Mouse (Mus musculus): ENCODE data around the gene Hdhd5. TPM values are rescaled to one million over a fixed set of nuclear protein-coding genes. Genes with fewer than 3 reads are reported as not detected.

Hdhd5 gene
- polyA plus RNA-seq, 1 experiment from 2014 or later: 10.9 TPM

DNA sequence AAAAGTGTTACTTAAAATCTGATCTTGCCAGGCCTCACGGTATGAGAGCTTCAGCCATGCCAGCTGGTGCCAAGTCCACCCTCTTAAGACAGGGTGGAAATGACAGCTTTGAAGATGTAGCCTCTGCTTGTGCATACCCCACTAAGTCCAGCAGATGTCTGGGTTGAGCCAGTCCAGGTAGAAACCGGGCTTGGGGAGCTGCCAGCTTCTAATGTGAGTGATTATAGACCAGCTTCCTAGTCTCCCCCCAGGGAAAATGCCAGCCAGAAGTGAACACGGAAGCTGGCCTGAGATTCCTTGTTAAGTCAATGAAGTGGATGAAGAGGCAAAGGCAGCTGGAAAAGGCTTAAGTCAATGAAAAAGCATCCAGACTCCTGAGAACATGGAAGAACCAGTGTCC lies 34.6 kb downstream of the Hdhd5 start:
- Histone ChIP-seq H3K4me3 (replicated peaks; ENCODE audit: low read depth, low read length) (no peak overlapping the region), H3K9ac (replicated peaks; ENCODE audit: low read length) (no peak overlapping the region), H3K4me2 (ENCODE audit: low read length) (no peak overlapping the region), H3K36me3 (ENCODE audit: control insufficient read depth, insufficient read depth, low read length) (no peaks in the 10 kb centered on the region), H3K27me3 (ENCODE audit: control insufficient read depth, insufficient read depth, low read length) (no peaks in the 10 kb centered on the region), H3K27ac (replicated peaks; ENCODE audit: low read depth, low read length) (no peak overlapping the region), H3K4me1 (ENCODE audit: control insufficient read depth, insufficient read depth, low read length) (peaks cover 13% of the 10 kb centered on the region), H3K9me3 (ENCODE audit: control insufficient read depth, low read length) (no peaks in the 10 kb centered on the region)
- ATAC-seq (ENCODE audit: low FRiP score, low TSS enrichment) (no peak), DNase-seq (no peak)
- 53% methylated on average over 3 of the region's 3 CpGs for WGBS

DNA sequence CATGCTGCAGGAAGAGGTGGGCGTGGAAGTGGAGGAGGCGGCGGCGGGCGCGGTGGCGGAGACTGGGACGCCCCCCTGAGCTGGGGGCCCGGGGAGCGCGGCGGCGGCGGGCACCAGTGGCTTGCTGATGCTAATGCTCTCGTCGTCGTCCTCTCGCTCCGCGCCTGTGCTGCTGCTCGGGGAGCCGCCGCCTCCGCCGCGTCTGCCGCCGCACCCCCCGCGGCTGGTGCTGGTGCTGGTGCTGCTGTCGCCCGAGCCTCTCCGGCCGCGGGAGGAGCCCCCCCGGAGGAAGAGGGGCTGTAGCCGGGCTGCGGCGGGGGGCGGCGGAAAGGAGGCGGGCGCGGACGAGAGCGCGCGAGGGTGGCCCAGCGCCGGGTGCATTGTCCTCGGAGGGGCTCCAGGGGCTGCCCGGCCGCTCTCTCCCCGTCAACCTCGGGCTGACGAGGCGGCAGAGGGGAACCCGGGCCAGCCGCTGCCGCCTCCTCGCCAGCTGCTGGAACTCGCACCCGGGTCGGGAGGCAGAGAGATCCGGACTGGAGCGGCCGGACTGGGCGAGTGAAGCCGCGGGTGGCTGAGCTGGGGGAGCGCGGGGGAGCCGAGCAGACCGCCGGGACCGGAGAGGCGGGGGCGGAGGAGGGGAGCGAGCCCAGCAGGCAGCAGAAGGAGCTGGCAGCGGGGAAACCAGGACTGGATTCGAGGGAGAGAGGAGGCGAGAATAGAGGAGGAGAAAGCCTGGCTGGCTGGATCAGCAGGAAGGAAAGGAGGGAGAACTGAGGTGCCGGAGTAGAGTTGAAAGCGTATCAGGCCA lies 37.5 kb downstream of the Hdhd5 start, which contains the start of gene Tmem121b:
TSS of gene Tmem121b (minus strand) at position 434 of the 808 bp plus-strand sequence.
- no peaks in the 10 kb centered on the region for H3K9me3 ChIP-seq (ENCODE audit: control insufficient read depth, low read length)
- peak; percentile 93 for DNase-seq
- H3K4me1 ChIP-seq (ENCODE audit: control insufficient read depth, insufficient read depth, low read length): peaks cover 35% of the 10 kb centered on the region
- no peaks in the 10 kb centered on the region for H3K36me3 ChIP-seq (ENCODE audit: control insufficient read depth, insufficient read depth, low read length)
- H3K4me2 ChIP-seq (ENCODE audit: low read length): peak within 1 kb of the TSS; percentile 73
- no peaks in the 10 kb centered on the region for H3K27me3 ChIP-seq (ENCODE audit: control insufficient read depth, insufficient read depth, low read length)
- peak; percentile 88 for ATAC-seq (ENCODE audit: low FRiP score, low TSS enrichment)
- H3K4me3 ChIP-seq (replicated peaks; ENCODE audit: low read depth, low read length): peak within 1 kb of the TSS; percentile 73
- H3K27ac ChIP-seq (replicated peaks; ENCODE audit: low read depth, low read length): peak within 1 kb of the TSS; percentile 97
- WGBS: under 1% methylated on average over 73 of the region's 84 CpGs
- peak within 1 kb of the TSS; percentile 92 for H3K9ac ChIP-seq (replicated peaks; ENCODE audit: low read length)

DNA sequence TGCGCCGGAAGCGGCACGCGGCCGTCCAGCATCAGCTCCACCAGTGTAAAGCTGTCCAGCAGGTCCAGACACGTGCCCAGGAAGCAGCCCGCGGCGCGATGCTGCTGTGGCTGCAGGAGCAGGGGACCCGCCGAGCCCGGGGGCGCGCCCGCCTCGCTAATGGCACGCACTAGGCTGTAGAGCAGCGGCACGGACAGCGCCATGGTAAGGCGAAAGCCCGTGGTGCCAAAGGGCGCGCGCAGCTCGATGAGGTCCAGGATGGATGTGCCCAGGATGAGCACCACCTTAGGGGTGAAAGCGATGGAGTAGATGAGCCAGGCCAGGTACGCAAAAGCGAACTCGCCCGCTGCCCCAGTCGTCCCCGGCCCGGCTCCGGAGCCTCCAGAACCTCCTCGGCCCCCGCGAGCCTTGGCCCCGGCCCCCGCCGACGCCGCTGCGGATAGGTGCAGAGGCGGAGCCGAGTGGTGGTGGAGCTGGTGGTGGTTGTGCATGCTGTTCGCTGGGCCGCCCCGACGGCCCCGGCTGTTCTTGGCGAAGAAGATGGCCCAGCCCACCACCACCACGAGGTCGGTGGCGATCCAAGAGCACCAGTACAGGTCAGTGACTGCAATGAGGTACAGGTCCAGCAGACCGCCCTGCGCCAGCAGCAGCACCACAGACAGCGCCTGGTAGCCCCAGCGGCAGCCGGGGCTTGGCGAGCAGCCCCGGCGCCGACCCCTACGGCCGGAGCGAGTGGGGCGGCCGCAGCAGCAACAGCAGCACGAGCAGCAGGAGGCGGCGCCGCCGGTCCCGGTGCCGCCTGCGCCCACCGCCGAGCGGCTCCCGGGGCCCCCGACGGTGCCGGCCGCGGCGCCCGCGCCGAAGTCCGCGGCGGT lies 38.4 kb downstream of the Hdhd5 start:
- no peaks in the 10 kb centered on the region for H3K27me3 ChIP-seq (ENCODE audit: control insufficient read depth, insufficient read depth, low read length)
- no peaks in the 10 kb centered on the region for H3K9me3 ChIP-seq (ENCODE audit: control insufficient read depth, low read length)
- under 1% methylated on average over 93 of the region's 95 CpGs for WGBS
- DNase-seq: peak; percentile 66
- peak overlapping the region; percentile 73 for H3K4me2 ChIP-seq (ENCODE audit: low read length)
- peak overlapping the region; percentile 97 for H3K27ac ChIP-seq (replicated peaks; ENCODE audit: low read depth, low read length)
- peaks cover 35% of the 10 kb centered on the region for H3K4me1 ChIP-seq (ENCODE audit: control insufficient read depth, insufficient read depth, low read length)
- peak overlapping the region; percentile 92 for H3K9ac ChIP-seq (replicated peaks; ENCODE audit: low read length)
- no peaks in the 10 kb centered on the region for H3K36me3 ChIP-seq (ENCODE audit: control insufficient read depth, insufficient read depth, low read length)
- peak overlapping the region; percentile 73 for H3K4me3 ChIP-seq (replicated peaks; ENCODE audit: low read depth, low read length)
- ATAC-seq (ENCODE audit: low FRiP score, low TSS enrichment): peak; percentile 18

DNA sequence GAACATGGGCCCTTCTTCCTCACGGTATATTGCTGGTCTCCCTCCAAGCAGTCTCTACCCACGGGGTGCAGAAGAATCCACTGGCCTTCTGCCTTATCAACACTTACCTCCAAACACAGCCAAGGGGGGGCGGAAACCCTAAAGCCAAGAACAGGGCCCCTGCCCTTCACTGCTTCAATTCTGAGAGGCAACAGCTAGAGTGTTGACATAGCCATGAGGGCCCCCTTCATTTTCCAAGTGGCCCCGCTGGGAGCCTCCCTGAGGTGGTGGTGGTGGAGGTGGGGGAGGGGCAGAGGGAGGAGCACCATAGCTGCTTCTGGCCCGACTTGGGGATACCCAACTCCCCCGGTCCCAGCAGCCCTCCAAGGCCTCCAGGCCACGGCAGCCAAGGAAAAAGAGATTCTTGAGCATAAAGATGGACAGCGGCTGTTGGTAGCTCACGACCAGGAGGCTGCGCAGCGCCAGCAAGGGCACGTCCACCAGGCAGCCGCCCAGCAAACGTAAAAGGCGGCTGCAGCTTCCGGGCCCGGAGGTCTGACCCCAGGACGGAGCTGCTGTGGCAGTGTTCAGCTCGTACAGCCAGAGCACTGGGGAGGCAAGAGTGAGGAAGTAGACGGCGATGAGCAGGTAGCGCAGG lies 39.1 kb downstream of the Hdhd5 start:
- WGBS: 10% methylated on average over 22 of the region's 22 CpGs
- DNase-seq (no peak), ATAC-seq (ENCODE audit: low FRiP score, low TSS enrichment) (no peak)
- H3K4me2 ChIP-seq (ENCODE audit: low read length): peak overlapping the region; percentile 73
- H3K9ac ChIP-seq (replicated peaks; ENCODE audit: low read length): peak overlapping the region; percentile 92
- no peaks in the 10 kb centered on the region for H3K36me3 ChIP-seq (ENCODE audit: control insufficient read depth, insufficient read depth, low read length)
- no peaks in the 10 kb centered on the region for H3K27me3 ChIP-seq (ENCODE audit: control insufficient read depth, insufficient read depth, low read length)
- peak overlapping the region; percentile 73 for H3K4me3 ChIP-seq (replicated peaks; ENCODE audit: low read depth, low read length)
- H3K4me1 ChIP-seq (ENCODE audit: control insufficient read depth, insufficient read depth, low read length): peaks cover 35% of the 10 kb centered on the region
- no peaks in the 10 kb centered on the region for H3K9me3 ChIP-seq (ENCODE audit: control insufficient read depth, low read length)
- 0 out of 2 replicates have a peak overlapping the region, but pooled peaks have one; percentile 32 for H3K27ac ChIP-seq (replicated peaks; ENCODE audit: low read depth, low read length)

DNA sequence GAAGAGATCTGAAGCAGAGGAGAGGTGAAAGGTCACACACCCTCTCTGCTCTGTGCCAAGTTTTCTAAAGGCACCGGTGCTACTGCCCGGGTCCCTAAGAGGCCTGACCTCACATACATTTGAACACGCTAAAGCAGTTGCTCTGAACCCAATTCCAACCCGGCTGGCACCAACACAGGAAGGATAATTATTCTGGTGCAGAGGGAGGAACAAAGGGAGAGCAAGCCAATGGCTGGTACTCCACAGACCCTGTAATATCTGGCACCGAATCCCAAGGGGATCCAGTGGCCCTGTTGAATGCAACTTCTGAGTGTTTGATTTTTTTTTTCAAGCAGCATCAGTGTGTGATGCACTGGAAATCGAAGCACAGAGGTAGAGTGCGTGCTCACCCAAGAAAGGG lies 40.1 kb downstream of the Hdhd5 start:
- Histone ChIP-seq H3K9ac (replicated peaks; ENCODE audit: low read length) (no peak overlapping the region; the same call in 1 of the 2 replicates), H3K27ac (replicated peaks; ENCODE audit: low read depth, low read length) (no peak overlapping the region), H3K4me1 (ENCODE audit: control insufficient read depth, insufficient read depth, low read length) (peaks cover 35% of the 10 kb centered on the region), H3K4me3 (replicated peaks; ENCODE audit: low read depth, low read length) (peak overlapping the region; percentile 73), H3K36me3 (ENCODE audit: control insufficient read depth, insufficient read depth, low read length) (no peaks in the 10 kb centered on the region), H3K4me2 (ENCODE audit: low read length) (peak overlapping the region; percentile 73), H3K9me3 (ENCODE audit: control insufficient read depth, low read length) (no peaks in the 10 kb centered on the region), H3K27me3 (ENCODE audit: control insufficient read depth, insufficient read depth, low read length) (no peaks in the 10 kb centered on the region)
- peak; percentile 53 for DNase-seq
- WGBS: 37% methylated on average over 7 of the region's 7 CpGs
- ATAC-seq (ENCODE audit: low FRiP score, low TSS enrichment): no peak

DNA sequence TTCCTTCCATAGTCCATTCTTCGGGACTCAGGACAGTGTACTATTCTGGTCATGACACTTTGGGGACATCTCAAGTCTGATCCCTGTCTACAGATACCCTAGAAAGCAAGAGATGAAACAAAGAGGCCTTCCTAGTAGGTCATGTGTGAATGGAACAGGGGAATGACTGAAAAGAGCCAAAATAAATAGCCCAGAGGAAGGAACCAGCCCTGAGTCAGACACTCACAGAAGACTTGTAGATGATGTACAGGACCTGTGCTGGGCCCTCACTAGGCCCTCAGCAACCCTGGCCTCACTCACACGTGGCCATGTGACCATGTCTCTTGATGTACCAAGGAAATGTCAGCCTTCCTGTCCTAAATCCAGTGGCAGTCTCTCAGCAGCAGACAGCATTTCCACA lies 41.7 kb downstream of the Hdhd5 start:
- no peak overlapping the region for H3K4me2 ChIP-seq (ENCODE audit: low read length)
- WGBS: 82% methylated on average over 2 of the region's 2 CpGs

DNA sequence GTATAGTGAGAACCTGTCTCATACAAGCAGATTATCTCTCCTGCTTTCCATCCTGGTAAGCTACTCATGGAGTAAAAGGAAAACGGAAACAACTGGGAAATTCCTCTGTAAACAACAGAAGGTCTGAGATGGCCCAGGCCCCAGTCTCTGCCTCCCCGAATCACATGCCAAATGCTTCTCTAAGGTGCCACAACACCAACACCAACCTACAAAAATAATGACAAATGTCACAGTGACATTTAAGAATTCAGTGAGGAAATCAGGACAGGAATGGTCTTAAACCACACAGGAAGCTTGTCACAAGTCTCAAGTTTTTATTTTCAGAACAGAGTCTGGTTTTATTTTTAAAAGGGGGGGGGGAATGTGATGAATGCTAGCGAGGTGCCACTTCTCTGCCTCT lies 42.5 kb downstream of the Hdhd5 start:
- no peak overlapping the region for H3K9ac ChIP-seq (replicated peaks; ENCODE audit: low read length)
- ATAC-seq (ENCODE audit: low FRiP score, low TSS enrichment) (no peak), DNase-seq (no peak)
- H3K36me3 ChIP-seq (ENCODE audit: control insufficient read depth, insufficient read depth, low read length): no peaks in the 10 kb centered on the region
- 83% methylated on average over 3 of the region's 3 CpGs for WGBS
- H3K9me3 ChIP-seq (ENCODE audit: control insufficient read depth, low read length): no peaks in the 10 kb centered on the region
- H3K27me3 ChIP-seq (ENCODE audit: control insufficient read depth, insufficient read depth, low read length): no peaks in the 10 kb centered on the region
- no peak overlapping the region for H3K4me3 ChIP-seq (replicated peaks; ENCODE audit: low read depth, low read length)
- H3K4me2 ChIP-seq (ENCODE audit: low read length): no peak overlapping the region
- no peak overlapping the region for H3K27ac ChIP-seq (replicated peaks; ENCODE audit: low read depth, low read length)
- peaks cover 35% of the 10 kb centered on the region for H3K4me1 ChIP-seq (ENCODE audit: control insufficient read depth, insufficient read depth, low read length)

More for the DNA sequence above, 41.7 kb downstream of the Hdhd5 start:
- no peak overlapping the region for H3K4me3 ChIP-seq (replicated peaks; ENCODE audit: low read depth, low read length)
- no peak overlapping the region for H3K27ac ChIP-seq (replicated peaks; ENCODE audit: low read depth, low read length)
- DNase-seq (no peak), ATAC-seq (ENCODE audit: low FRiP score, low TSS enrichment) (no peak)
- H3K36me3 ChIP-seq (ENCODE audit: control insufficient read depth, insufficient read depth, low read length): no peaks in the 10 kb centered on the region
- H3K27me3 ChIP-seq (ENCODE audit: control insufficient read depth, insufficient read depth, low read length): no peaks in the 10 kb centered on the region
- no peak overlapping the region for H3K9ac ChIP-seq (replicated peaks; ENCODE audit: low read length)
- peaks cover 35% of the 10 kb centered on the region for H3K4me1 ChIP-seq (ENCODE audit: control insufficient read depth, insufficient read depth, low read length)
- no peaks in the 10 kb centered on the region for H3K9me3 ChIP-seq (ENCODE audit: control insufficient read depth, low read length)

DNA sequence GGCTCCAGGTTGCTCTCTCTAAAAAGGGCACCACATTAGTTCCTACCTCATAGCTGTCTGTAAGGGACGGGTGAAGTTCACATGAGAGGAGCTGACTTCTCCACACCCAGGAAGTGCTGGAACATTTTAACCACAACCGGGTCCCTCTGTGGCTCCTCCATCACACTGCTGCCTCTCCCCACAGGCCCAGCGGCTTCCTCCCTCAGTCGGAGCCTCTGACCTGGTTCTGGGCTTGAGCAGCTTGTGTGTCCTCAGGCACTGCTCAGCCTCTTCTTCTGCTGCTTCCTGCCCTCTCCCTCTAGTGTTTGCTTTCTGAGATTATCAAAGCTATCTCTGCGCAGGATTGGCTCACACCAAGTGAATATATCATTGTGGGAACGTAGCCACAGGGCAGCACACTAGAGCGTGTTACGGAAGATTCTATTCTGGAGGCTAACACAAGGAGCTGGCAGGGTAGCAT lies 45.0 kb downstream of the Hdhd5 start:
- Histone ChIP-seq H3K4me1 (ENCODE audit: control insufficient read depth, insufficient read depth, low read length) (peaks cover 17% of the 10 kb centered on the region), H3K4me3 (replicated peaks; ENCODE audit: low read depth, low read length) (no peak overlapping the region), H3K36me3 (ENCODE audit: control insufficient read depth, insufficient read depth, low read length) (no peaks in the 10 kb centered on the region), H3K9ac (replicated peaks; ENCODE audit: low read length) (no peak overlapping the region), H3K27ac (replicated peaks; ENCODE audit: low read depth, low read length) (no peak overlapping the region), H3K4me2 (ENCODE audit: low read length) (no peak overlapping the region), H3K27me3 (ENCODE audit: control insufficient read depth, insufficient read depth, low read length) (no peaks in the 10 kb centered on the region), H3K9me3 (ENCODE audit: control insufficient read depth, low read length) (no peaks in the 10 kb centered on the region)
- no peak for DNase-seq
- 66% methylated on average over 8 of the region's 8 CpGs for WGBS
- ATAC-seq (ENCODE audit: low FRiP score, low TSS enrichment): no peak

All from midbrain, embryonic 14.5 days (tissue).